Mouse (Mus musculus) ovary, postnatal 14 days (tissue): ENCODE measurements around the gene Plch2.

Experiments used
- DNase-seq: peaks from one replicate; pipeline ENCODE4 v3.0.0; 2022; ENCODE audit warnings: low spot score

The Plch2 gene

GRCm38 (mm10) chr4:154986750-154987149, 69.8 kb downstream of the Plch2 start:
- no peak for DNase-seq

GRCm38 (mm10) chr4:154986096-154986495, 70.5 kb downstream of the Plch2 start:
- peak; percentile 88 for DNase-seq

GRCm38 (mm10) chr4:154985151-154985777, 71.3 kb downstream of the Plch2 start:
- DNase-seq, result no peak

GRCm38 (mm10) chr4:154983767-154984166, 72.8 kb downstream of the Plch2 start:
- no peak for DNase-seq

GRCm38 (mm10) chr4:154982247-154983120, 74.1 kb downstream of the Plch2 start:
- no peak for DNase-seq

GRCm38 (mm10) chr4:154981530-154981929, 75.1 kb downstream of the Plch2 start:
- DNase-seq, result no peak

GRCm38 (mm10) chr4:154981076-154981475, 75.5 kb downstream of the Plch2 start:
- no peak for DNase-seq

GRCm38 (mm10) chr4:154980110-154980509, 76.5 kb downstream of the Plch2 start:
- DNase-seq, result no peak

- no peak for DNase-seq
Measured at GRCm38 (mm10) chr4:154974163-154974611, 82.4 kb downstream of the Plch2 start.

GRCm38 (mm10) chr4:154972546-154972945, 84.0 kb downstream of the Plch2 start:
- no peak for DNase-seq

- no peak for DNase-seq
Measured at GRCm38 (mm10) chr4:154967173-154967572, 89.4 kb downstream of the Plch2 start.

GRCm38 (mm10) chr4:154965856-154966255, 90.7 kb downstream of the Plch2 start:
- no peak for DNase-seq

GRCm38 (mm10) chr4:154964581-154965235, 91.9 kb downstream of the Plch2 start:
- DNase-seq, result no peak

GRCm38 (mm10) chr4:154963901-154964580, 92.5 kb downstream of the Plch2 start, which contains the start of gene Pank4:
Gene Pank4, plus strand, starts transcription at chr4:154964123.
- DNase-seq, result peak; percentile 76

GRCm38 (mm10) chr4:154963190-154963836, 93.3 kb downstream of the Plch2 start:
- DNase-seq, result no peak

- no peak for DNase-seq
Measured at GRCm38 (mm10) chr4:154962683-154963082, 93.9 kb downstream of the Plch2 start.

- DNase-seq, result no peak
Measured at GRCm38 (mm10) chr4:154961911-154962310, 94.7 kb downstream of the Plch2 start.

GRCm38 (mm10) chr4:154961226-154961738, 95.3 kb downstream of the Plch2 start:
- DNase-seq, result no peak

- DNase-seq, result no peak
Measured at GRCm38 (mm10) chr4:154960690-154961225, 95.8 kb downstream of the Plch2 start, which contains the start of gene Hes5. Gene Hes5, plus strand, starts transcription at chr4:154960923.

- DNase-seq, result no peak
Measured at GRCm38 (mm10) chr4:154960021-154960689, 96.4 kb downstream of the Plch2 start.
